Mouse (Mus musculus): ENCODE data around the gene Ccdc8. TPM values are rescaled to one million over a fixed set of nuclear protein-coding genes. Genes with fewer than 3 reads are reported as not detected.
A peak's percentile ranks its signal among the peaks of the same experiment; 100 is the strongest.

Gene Ccdc8
- 28.1 and 29.0 TPM in 2 replicates for polyA plus RNA-seq (2015; fragmentation: Nextera tagmentation; extraction: Ambion mirVana)

DNA sequence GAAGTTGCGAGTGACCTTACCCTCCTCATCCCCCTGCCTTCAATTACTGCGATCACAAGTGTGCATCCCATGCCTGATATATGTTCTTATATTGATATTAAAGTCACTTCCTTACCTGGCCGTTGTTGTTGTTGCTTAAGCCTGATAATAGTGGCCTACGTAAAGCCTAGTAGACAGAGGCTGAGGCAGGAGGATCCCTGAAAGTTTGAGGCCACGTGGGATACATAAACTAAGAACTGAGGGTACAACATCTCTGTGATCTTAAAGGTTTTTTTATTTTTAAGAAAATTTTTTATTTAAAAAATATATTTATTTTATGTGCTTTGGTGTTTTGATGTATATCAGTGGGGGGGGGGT lies at the start of gene Ccdc8:
TSS of gene Ccdc8 (plus strand) at position 258 of the 357 bp plus-strand sequence.
- ATAC-seq, result no peak
- Histone ChIP-seq H3K4me1 (replicated peaks) (peaks cover 59% of the 10 kb centered on the region), H3K9ac (peak within 1 kb of the TSS; percentile 80), H3K27ac (peak within 1 kb of the TSS; percentile 92), H3K36me3 (0 out of 2 replicates have a peak, but pooled peaks cover 2% of the 10 kb centered on the region), H3K27me3 (replicated peaks) (no peaks in the 10 kb centered on the region), H3K4me3 (replicated peaks) (peak within 1 kb of the TSS; percentile 59), H3K9me3 (no peaks in the 10 kb centered on the region), H3K4me2 (replicated peaks) (peak within 1 kb of the TSS; percentile 86)
- 88% methylated on average over 5 of the region's 5 CpGs for WGBS

DNA sequence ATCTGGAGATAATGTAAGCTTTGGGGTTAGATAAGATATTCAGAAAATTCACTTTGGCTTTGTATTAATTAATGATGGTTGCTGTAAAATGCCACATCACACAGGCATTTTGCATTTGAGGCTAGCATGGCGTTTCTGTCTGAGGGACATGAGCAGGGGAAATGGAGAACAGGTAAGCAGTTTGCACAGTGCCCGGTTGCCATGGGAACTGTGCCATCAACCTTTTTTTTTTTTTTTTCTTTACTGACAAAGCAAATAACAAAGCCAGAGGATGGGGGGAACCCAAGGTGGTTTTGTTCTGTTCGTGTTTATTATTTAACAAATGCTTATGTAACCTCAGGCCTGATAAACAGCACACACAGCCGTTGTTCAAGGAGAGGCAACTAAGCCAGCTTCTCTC lies 49.6 kb upstream of the Ccdc8 start:
- Histone ChIP-seq H3K9ac (no peak overlapping the region), H3K27ac (no peak overlapping the region), H3K4me1 (replicated peaks) (peaks cover 38% of the 10 kb centered on the region), H3K36me3 (no peaks in the 10 kb centered on the region), H3K4me2 (replicated peaks) (no peak overlapping the region), H3K4me3 (replicated peaks) (no peak overlapping the region), H3K27me3 (replicated peaks) (peaks cover 28% of the 10 kb centered on the region), H3K9me3 (no peaks in the 10 kb centered on the region)
- 49% methylated on average over 4 of the region's 4 CpGs for WGBS
- no peak for ATAC-seq

DNA sequence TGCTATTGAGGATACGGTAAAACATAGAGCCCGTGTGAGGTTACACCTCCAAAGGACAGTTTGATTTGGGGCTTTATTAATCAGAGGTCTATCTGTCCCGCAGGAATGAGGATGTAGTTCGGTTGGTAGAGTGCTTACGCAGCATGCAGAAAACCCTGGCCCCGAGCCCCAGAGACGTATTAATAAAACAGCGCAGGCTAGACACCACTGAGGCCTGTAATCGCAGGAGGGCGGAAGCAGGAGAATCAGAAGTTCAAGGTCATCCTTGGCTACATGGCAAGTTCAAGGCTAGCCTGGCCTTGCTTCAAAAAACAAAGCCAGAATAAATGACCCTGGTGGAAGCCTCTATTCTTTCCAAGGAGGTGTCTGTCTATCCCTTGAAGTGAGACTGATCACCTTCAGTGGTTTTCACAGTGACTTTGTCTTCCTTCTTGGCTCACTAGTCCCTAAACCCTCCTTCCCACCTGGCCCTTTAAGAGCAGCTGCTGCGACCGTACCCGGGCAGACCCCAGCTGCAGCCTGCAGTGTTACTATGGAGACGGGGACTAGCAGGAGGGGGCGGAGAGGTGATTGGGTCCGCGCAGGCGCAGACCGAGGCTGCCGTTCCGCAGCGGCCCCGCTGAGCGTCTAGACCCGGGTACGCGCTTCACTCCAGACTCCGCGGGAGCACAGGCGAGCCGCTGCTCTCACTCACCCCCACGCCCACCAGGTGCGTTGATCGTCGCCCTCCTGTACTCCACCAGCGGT lies 48.3 kb upstream of the Ccdc8 start, which contains the start of gene Pnmal2:
TSS of gene Pnmal2 (plus strand) at position 622 of the 747 bp plus-strand sequence.
- H3K4me2 ChIP-seq (replicated peaks), result peak within 1 kb of the TSS; percentile 92
- 14% methylated on average over 36 of the region's 36 CpGs for WGBS
- no peaks in the 10 kb centered on the region for H3K9me3 ChIP-seq
- H3K4me3 ChIP-seq (replicated peaks), result peak within 1 kb of the TSS; percentile 58
- ATAC-seq, result peak; percentile 88
- H3K27ac ChIP-seq, result peak within 1 kb of the TSS; percentile 29
- no peaks in the 10 kb centered on the region for H3K36me3 ChIP-seq
- peaks cover 47% of the 10 kb centered on the region for H3K4me1 ChIP-seq (replicated peaks)
- H3K9ac ChIP-seq, result peak within 1 kb of the TSS; percentile 74
- H3K27me3 ChIP-seq (replicated peaks), result peaks cover 33% of the 10 kb centered on the region

DNA sequence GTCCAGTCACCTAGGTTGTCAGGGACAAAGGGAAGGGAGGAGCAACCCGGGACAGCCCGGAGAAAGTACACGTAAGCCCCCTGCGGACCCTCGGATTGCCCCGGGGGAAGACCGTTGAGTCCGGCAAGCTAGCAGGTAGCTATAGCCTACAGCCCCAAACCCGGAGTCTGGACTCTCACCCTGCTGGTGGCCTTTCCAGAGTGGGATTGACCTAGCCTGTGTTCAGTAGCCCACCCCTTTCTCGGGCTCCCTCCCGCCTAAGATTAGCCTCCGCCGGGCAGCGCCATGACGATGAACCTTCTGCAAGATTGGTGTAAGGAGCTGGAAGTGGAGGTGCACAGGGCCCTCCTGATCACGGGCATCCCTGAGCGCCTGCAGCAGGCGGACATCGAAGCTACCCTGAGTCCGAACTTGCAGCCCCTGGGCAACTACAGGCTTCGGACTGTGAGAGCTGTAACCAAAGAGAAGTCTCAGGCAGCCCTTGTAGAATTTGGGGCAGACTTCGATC lies 47.6 kb upstream of the Ccdc8 start:
- Histone ChIP-seq H3K4me2 (replicated peaks) (peak overlapping the region; percentile 92), H3K9me3 (no peaks in the 10 kb centered on the region), H3K27me3 (replicated peaks) (peaks cover 39% of the 10 kb centered on the region), H3K9ac (peak overlapping the region; percentile 74), H3K4me1 (replicated peaks) (peaks cover 52% of the 10 kb centered on the region), H3K27ac (peak overlapping the region; percentile 29), H3K4me3 (replicated peaks) (peak overlapping the region; percentile 58), H3K36me3 (no peaks in the 10 kb centered on the region)
- peak; percentile 12 for ATAC-seq
- 4% methylated on average over 22 of the region's 22 CpGs for WGBS

DNA sequence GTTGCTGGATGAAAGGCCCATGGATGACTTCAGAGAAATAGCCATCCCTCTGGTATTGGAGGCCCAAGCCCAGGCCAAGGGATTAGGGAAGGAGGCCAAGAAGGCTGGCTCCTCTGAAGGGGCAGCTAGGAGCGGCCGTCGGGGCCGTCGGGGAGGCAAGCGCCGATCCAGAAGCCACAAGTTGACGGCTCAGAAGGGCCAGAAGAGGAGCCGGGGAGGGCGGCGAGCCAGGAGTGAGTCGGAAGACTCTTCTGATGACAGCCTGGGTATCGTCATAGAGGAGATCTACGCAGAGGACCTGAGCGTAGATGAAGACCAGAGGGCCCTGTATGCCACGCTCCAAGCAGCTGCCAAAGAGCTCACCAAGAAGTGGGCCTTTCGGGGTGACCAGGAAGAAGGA lies 47.1 kb upstream of the Ccdc8 start:
- Histone ChIP-seq H3K36me3 (no peaks in the 10 kb centered on the region), H3K9me3 (no peaks in the 10 kb centered on the region), H3K4me1 (replicated peaks) (peaks cover 51% of the 10 kb centered on the region), H3K9ac (peak overlapping the region; percentile 74; the same call in 1 of the 2 replicates), H3K4me2 (replicated peaks) (peak overlapping the region; percentile 92), H3K27me3 (replicated peaks) (peaks cover 39% of the 10 kb centered on the region), H3K4me3 (replicated peaks) (peak overlapping the region; percentile 58), H3K27ac (no peak overlapping the region)
- ATAC-seq, result no peak
- 26% methylated on average over 17 of the region's 17 CpGs for WGBS

DNA sequence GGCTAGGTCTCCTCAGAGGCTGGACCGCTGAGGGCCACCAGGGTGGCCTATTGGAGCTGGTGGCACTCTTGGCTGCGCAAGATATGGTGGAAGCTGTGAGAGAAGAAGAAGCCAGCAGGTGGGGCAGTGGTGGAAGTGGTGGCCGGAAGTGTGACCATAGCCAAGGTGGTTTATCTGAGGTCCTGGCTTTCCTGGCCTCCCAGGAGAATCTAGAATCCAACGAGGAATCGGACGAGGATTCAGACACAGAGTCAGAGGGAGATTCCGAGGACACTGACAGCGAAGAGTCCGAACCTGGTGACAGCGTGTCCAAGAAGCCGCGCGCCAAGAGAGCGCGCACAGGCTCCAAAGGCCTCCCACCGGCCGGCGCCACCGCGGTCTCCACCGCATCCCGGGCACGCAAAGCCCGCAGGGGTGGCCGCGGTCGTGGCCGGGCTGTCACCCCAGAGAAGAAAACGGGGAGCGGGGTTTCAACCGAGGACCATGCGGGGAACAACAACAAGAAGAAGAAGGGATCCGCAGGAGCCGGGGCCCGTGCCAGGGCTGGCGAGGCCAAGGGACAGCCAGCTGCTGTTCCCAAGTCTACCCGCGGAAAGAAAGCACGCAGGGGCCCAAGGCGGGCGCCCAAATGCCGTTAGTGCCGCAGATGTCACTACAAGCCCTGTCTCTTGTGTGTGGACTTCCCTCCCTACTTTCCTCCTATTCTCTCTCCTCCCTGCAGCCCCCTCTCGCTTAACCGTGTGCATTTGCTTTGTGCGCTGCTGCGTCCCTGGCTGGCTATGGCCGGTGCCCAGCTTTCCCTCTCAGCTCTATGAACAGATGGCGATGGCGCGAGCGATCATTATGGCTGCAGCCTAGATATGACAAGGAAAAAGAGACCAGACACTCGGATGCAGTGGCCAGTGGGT lies 45.8 kb upstream of the Ccdc8 start:
- Histone ChIP-seq H3K27ac (no peak overlapping the region), H3K4me3 (replicated peaks) (peak overlapping the region; percentile 35), H3K9me3 (no peaks in the 10 kb centered on the region), H3K36me3 (no peaks in the 10 kb centered on the region), H3K4me1 (replicated peaks) (peaks cover 51% of the 10 kb centered on the region), H3K27me3 (replicated peaks) (peaks cover 39% of the 10 kb centered on the region), H3K4me2 (replicated peaks) (peak overlapping the region; percentile 92), H3K9ac (peak overlapping the region; percentile 35)
- ATAC-seq, result no peak
- WGBS, result 12% methylated on average over 53 of the region's 53 CpGs

DNA sequence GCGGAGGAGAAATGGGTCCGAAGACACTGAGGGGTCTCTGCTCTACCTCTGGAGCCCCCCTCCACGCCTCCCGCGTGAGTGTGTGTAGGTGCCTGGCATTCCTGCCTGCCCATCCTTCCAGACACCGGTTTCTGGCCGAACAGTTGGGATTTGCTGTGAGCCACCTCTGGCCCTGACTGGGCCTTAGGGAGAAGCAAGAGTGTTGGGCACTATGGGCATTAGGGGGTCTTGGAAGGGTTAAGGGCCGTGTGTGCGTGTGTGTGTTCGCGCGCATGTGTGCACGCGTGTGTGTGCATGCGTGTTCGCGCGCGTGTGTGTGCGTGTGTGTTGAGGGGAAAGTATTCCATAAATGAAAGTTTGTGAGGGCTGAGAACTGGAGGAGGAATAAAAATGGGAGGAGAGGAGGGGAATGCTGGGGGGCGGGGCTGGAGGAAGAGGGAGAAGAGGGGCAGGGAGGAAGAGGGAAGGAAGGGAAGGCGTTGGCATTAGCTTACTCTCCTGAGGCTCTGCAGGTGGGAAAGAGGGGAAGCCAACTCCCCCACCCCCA lies 45.1 kb upstream of the Ccdc8 start:
- H3K4me3 ChIP-seq (replicated peaks), result peak overlapping the region; percentile 35
- H3K36me3 ChIP-seq, result no peaks in the 10 kb centered on the region
- H3K4me1 ChIP-seq (replicated peaks), result peaks cover 51% of the 10 kb centered on the region
- H3K27me3 ChIP-seq (replicated peaks), result peaks cover 39% of the 10 kb centered on the region
- 22% methylated on average over 22 of the region's 22 CpGs for WGBS
- H3K4me2 ChIP-seq (replicated peaks), result peak overlapping the region; percentile 92
- H3K9me3 ChIP-seq, result no peaks in the 10 kb centered on the region
- H3K27ac ChIP-seq, result no peak overlapping the region
- H3K9ac ChIP-seq, result peak overlapping the region; percentile 35
- ATAC-seq, result no peak

DNA sequence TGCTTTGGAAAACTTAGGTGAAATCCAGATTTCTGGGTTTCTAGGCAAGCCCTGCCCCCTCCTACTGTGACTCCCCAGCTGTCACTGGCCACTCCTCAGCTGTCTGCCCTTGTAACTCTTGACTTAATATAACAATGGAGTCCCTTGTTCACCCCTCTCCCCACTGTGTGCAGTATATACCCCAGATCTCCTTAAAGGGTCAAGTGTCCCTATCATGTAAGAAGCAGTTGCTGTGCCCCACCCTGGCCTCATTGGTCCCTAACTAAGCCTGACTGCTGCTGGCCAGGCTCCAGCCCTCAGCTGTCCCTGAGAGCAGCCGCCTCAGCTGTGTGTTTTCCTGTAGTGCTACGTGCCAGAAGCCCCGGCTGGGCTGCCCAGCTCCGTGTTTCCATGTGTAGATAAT lies 44.5 kb upstream of the Ccdc8 start:
- Histone ChIP-seq H3K36me3 (no peaks in the 10 kb centered on the region), H3K27ac (peak overlapping the region; percentile 18; the same call in 1 of the 2 replicates), H3K9ac (no peak overlapping the region), H3K9me3 (no peaks in the 10 kb centered on the region), H3K27me3 (replicated peaks) (peaks cover 39% of the 10 kb centered on the region), H3K4me3 (replicated peaks) (no peak overlapping the region), H3K4me2 (replicated peaks) (peak overlapping the region; percentile 92), H3K4me1 (replicated peaks) (peaks cover 51% of the 10 kb centered on the region)
- ATAC-seq, result peak; percentile 32; the same call in 1 of the 2 replicates
- 9% methylated on average over 4 of the region's 4 CpGs for WGBS

DNA sequence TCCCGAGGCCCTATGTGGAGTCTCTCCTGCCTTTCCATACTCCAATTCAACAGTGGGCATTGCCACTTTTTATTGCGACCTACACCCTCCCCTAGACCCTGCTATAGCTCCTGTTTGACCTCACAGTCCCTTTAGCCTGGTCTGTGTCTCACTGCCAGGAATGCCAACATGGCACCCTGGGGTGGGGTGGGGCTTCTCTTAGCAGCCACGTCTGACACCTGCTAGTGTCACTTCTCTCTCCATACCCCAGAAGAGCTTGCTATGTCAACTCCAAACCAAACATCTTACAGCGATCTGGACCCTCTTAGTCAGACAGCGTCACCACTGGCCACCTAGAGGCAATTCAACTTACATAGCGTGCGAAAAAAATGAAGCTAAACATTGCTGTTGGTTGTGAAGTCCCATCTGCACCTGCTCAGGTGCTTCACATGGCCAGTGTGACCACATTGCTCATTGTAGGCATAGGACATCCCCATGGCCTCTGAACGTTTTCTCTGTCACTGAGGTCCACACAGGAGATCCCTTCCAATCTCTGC lies 43.5 kb upstream of the Ccdc8 start:
- Histone ChIP-seq H3K4me1 (replicated peaks) (peaks cover 49% of the 10 kb centered on the region), H3K4me3 (replicated peaks) (no peak overlapping the region), H3K9ac (no peak overlapping the region), H3K27me3 (replicated peaks) (peaks cover 39% of the 10 kb centered on the region), H3K27ac (no peak overlapping the region), H3K9me3 (no peaks in the 10 kb centered on the region), H3K36me3 (no peaks in the 10 kb centered on the region), H3K4me2 (replicated peaks) (no peak overlapping the region)
- 72% methylated on average over 8 of the region's 8 CpGs for WGBS
- ATAC-seq, result no peak

DNA sequence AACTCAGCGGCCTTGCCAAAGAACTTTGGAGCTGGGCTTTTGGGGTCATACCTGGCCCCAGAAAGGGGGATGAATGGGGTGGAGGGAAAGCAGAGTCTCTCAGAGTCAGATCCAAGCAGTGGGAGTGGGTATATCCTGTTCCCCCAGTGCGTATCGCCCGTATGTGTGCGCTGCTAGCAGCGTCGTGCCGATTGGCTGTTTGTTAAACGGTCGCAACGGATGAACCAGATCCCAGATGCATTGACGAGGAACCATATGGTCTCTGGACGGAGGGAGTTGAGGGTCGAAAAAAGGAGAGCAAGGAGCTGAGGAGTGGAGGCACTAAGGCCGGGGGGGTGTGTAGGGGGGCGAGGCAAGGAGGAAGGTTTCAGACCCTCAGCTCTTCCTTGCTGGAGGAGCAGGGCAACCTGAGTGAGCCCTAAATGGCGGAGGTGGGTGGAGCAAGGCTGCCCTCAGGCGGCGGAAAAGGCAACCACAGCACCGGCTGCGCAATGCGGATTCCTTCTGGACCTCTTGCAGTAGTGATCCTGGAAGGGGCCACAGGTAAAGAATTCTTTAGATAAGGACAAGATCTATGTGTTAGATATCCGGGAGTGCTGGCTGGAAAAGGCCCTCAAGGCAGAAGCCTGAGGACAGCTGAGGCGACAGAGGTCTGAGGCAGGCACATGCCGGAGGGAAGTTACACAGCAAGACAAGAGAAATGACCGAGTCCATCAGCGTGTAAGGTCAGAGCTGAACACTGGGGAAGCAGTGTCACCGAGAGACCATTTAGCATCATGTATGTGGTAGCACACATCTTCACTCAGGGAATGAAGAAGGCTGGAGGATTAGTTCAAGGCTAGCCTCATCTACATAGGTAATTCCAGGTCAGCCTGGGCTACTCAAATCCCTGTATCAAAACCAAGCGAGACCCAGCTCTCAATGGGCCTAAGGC lies 42.3 kb upstream of the Ccdc8 start:
- Histone ChIP-seq H3K9ac (peak overlapping the region; percentile 27), H3K36me3 (no peaks in the 10 kb centered on the region), H3K4me3 (replicated peaks) (peak overlapping the region; percentile 30), H3K27me3 (replicated peaks) (peaks cover 35% of the 10 kb centered on the region), H3K4me1 (replicated peaks) (peaks cover 43% of the 10 kb centered on the region), H3K9me3 (no peaks in the 10 kb centered on the region), H3K27ac (no peak overlapping the region), H3K4me2 (replicated peaks) (peak overlapping the region; percentile 67)
- 10% methylated on average over 29 of the region's 29 CpGs for WGBS
- peak; percentile 48 for ATAC-seq

All from intestine, embryonic 15.5 days (tissue).